Mouse (Mus musculus) stomach, embryonic 14.5 days (tissue): ENCODE results near the gene Palmd. TPM values are rescaled to one million over a fixed set of nuclear protein-coding genes. Genes with fewer than 3 reads are reported as not detected.

Experiments
- ATAC-seq: fragments of 200-750 bp; cut with Nextera tagmentation; 2 replicates; pipeline ENCODE4 v1.8.0; 2017; ENCODE audit warnings: low read depth, moderate TSS enrichment; ENCODE audit not compliant: insufficient number of reproducible peaks, insufficient read depth, low FRiP score
- H3K27ac ChIP-seq: fragments of 300-500 bp; sonication (generic); 2 replicates; pipeline ENCODE4 v1.5.1; 2014; ENCODE audit warnings: mild to moderate bottlenecking, low read length, moderate library complexity, mixed read lengths
- H3K27me3 ChIP-seq: fragments of 300-500 bp; sonication (generic); 2 replicates; pipeline ENCODE4 v1.6.1; 2014; ENCODE audit warnings: low read length, control low read depth, mixed read lengths; ENCODE audit not compliant: control insufficient read depth, insufficient read depth
- H3K36me3 ChIP-seq: fragments of 300-500 bp; sonication (generic); 2 replicates; pipeline ENCODE4 v1.6.1; 2014; ENCODE audit warnings: mild to moderate bottlenecking, control low read depth, low read length, moderate library complexity, mixed read lengths; ENCODE audit not compliant: control insufficient read depth, insufficient read depth
- H3K4me1 ChIP-seq: fragments of 300-500 bp; sonication (generic); 2 replicates; pipeline ENCODE4 v1.6.1; 2014; ENCODE audit warnings: low read length, control low read depth, mixed read lengths; ENCODE audit not compliant: control insufficient read depth, insufficient read depth
- H3K4me2 ChIP-seq: fragments of 300-500 bp; sonication (generic); replicated peaks from 2 replicates; pipeline ENCODE4 v1.6.1; 2014; ENCODE audit warnings: low read depth, low read length, control low read depth
- H3K4me3 ChIP-seq: fragments of 300-500 bp; sonication (generic); 2 replicates; pipeline ENCODE4 v1.5.1; 2014; ENCODE audit warnings: low read depth, low read length, control low read depth
- H3K9ac ChIP-seq: fragments of 300-500 bp; sonication (generic); replicated peaks from 2 replicates; pipeline ENCODE4 v1.6.1; 2014; ENCODE audit warnings: low read depth, mild to moderate bottlenecking, control low read depth, low read length, moderate library complexity, mixed read lengths
- H3K9me3 ChIP-seq: fragments of 300-500 bp; sonication (generic); 2 replicates; pipeline ENCODE4 v1.6.1; 2016; ENCODE audit warnings: low read depth, low read length, control low read depth; ENCODE audit not compliant: control insufficient read depth
- WGBS: fragments of 180-500 bp; shearing (Covaris S2); extraction: QIAGEN DNeasy Blood & Tissue Kit; methylation state at CpG from one replicate; pipeline ENCODE4 v1.1.7; 2014; 5-methylcytosine and 5-hydroxymethylcytosine counted together
- polyA plus RNA-seq: library from polyadenylated mRNA; unstranded; fragments of >200 nt; fragmentation: Nextera tagmentation; extraction: Ambion mirVana; gene quantifications from 2 replicates; pipeline ENCODE4 v1.2.1, GENCODE M21; 2014

The Palmd gene
- polyA plus RNA-seq, 1 experiment from 2014 or later: 5.7 TPM

DNA sequence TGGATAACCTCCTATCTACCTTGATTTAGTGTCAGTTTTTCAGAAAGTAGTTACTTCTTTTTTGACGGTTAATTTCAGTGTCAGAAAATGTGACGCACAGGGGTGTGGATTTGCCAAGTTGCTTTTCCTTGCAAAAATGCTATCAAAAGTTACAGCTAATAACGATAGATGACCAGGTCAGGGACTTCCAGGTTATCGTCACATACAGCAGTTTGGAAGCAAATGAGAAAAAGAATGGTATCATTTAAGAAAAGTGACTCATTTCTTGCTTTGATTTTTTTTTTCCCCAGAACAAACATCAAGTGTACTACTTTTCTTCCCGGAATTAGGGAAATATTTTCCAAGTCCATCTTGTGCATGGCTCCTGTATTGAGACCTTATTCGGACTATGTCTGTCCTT lies 1.4 kb downstream of the Palmd start:
- Histone ChIP-seq H3K4me2 (peak overlapping the region; percentile 20; the same call in 1 of the 2 replicates), H3K27ac (no peak overlapping the region), H3K36me3 (no peaks in the 10 kb centered on the region), H3K4me3 (no peak overlapping the region), H3K27me3 (no peaks in the 10 kb centered on the region), H3K4me1 (0 out of 2 replicates have a peak, but pooled peaks cover 6% of the 10 kb centered on the region), H3K9ac (no peak overlapping the region), H3K9me3 (no peaks in the 10 kb centered on the region)
- WGBS: 80% methylated on average over 6 of the region's 6 CpGs
- ATAC-seq: no peak

GRCm38 (mm10) chr3:116966800-116967199 lies 2.0 kb downstream of the Palmd start:
- no peak overlapping the region for H3K9ac ChIP-seq
- H3K4me3 ChIP-seq: no peak overlapping the region
- peak overlapping the region; percentile 20; the same call in 1 of the 2 replicates for H3K4me2 ChIP-seq
- 0 out of 2 replicates have a peak, but pooled peaks cover 6% of the 10 kb centered on the region for H3K4me1 ChIP-seq
- H3K27ac ChIP-seq: no peak overlapping the region
- no peaks in the 10 kb centered on the region for H3K27me3 ChIP-seq
- no peaks in the 10 kb centered on the region for H3K9me3 ChIP-seq
- 72% methylated on average over 6 of the region's 6 CpGs for WGBS
- ATAC-seq: no peak
- no peaks in the 10 kb centered on the region for H3K36me3 ChIP-seq

GRCm38 (mm10) chr3:116966225-116966624 lies 2.6 kb downstream of the Palmd start:
- Histone ChIP-seq H3K27ac (no peak overlapping the region), H3K36me3 (no peaks in the 10 kb centered on the region), H3K4me1 (0 out of 2 replicates have a peak, but pooled peaks cover 6% of the 10 kb centered on the region), H3K4me3 (no peak overlapping the region), H3K4me2 (no peak overlapping the region), H3K9ac (no peak overlapping the region), H3K9me3 (no peaks in the 10 kb centered on the region), H3K27me3 (no peaks in the 10 kb centered on the region)
- ATAC-seq: peak; percentile 80; the same call in 1 of the 2 replicates
- 23% methylated on average over 4 of the region's 4 CpGs for WGBS

DNA sequence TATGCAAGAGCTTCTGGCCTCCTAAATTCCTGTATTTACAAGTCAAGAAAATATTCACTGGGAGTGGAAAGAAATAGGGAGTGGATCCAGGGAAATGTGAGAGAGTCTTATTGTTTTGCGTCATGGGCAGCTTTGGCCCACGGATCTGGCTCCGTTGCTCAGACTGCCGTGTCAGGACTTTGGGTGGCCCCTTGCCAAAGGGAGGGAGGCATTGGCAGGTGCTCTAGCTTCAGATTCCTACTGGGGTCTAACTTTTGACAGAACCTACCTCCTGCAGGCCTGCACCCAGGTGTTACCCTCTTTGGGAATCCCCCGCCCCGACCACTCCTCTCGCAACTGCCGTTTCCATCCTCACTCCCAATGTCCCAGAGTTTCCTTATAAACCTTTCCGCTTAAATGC lies 4.4 kb downstream of the Palmd start:
- ATAC-seq: no peak
- Histone ChIP-seq H3K9me3 (no peaks in the 10 kb centered on the region), H3K4me2 (no peak overlapping the region), H3K27me3 (no peaks in the 10 kb centered on the region), H3K4me1 (0 out of 2 replicates have a peak, but pooled peaks cover 6% of the 10 kb centered on the region), H3K9ac (no peak overlapping the region), H3K27ac (no peak overlapping the region), H3K4me3 (no peak overlapping the region), H3K36me3 (no peaks in the 10 kb centered on the region)
- WGBS: 89% methylated on average over 9 of the region's 9 CpGs

DNA sequence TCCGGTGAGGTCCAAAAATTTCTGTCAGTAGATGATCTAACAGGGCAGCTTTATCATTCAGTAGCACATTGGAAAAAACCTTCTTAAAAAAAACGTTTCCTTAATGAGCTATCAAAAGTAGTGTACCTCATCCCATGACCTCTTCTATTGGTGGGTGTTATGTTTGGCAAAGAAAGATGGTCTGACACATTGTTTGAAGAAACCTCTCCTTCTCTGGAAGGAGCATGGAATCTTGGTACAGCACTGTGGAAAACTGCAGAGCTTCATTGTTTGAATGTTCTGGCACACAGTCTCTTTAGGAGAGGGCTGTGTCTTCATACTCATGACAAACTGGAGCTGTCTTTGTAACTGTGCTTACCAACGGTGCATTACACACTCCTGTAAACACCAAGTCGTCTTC lies 5.6 kb downstream of the Palmd start:
- Histone ChIP-seq H3K4me3 (no peak overlapping the region), H3K9me3 (no peaks in the 10 kb centered on the region), H3K4me2 (no peak overlapping the region), H3K27me3 (no peaks in the 10 kb centered on the region), H3K27ac (no peak overlapping the region), H3K36me3 (no peaks in the 10 kb centered on the region), H3K4me1 (0 out of 2 replicates have a peak, but pooled peaks cover 2% of the 10 kb centered on the region), H3K9ac (no peak overlapping the region)
- no peak for ATAC-seq
- WGBS: 59% methylated on average over 4 of the region's 4 CpGs

DNA sequence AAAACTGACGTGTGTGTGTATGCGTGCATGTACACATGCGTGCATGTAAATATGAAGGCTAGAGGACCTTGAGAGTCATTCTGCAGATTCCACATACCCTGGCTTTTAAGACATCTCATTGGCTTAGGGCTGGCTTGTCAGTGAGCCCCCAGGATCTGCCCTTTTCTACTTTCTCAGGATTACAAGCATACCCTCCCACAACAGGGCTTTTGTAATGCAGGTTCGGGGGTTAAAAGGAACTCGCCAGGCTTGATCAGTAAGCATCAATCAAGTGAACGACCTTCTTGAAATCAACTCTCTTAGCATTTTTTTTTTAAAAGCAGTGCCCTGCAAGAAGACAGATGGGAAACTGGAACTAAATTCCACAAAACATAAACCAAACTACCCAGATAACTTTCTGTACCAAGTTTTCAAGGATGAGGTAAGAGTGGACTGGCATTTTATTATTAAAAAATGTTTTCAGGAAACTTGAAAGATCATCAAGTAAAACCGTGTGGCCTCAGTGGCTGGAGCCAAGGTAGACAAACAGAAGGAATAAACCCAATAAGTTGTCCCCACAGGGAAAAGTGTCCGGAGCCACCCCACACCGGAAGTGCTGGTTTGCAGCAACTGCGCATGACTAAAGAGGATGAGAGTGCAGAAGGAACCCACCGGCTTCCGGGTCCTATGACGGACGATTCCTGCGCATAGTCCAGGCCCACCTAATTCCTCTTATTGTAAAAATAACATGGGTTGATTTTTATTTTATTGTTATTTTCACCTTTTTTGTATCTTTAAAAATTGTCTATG lies 7.2 kb downstream of the Palmd start:
- Histone ChIP-seq H3K4me2 (no peak overlapping the region), H3K36me3 (no peaks in the 10 kb centered on the region), H3K4me1 (no peaks in the 10 kb centered on the region), H3K4me3 (no peak overlapping the region), H3K9me3 (no peaks in the 10 kb centered on the region), H3K27ac (no peak overlapping the region), H3K27me3 (no peaks in the 10 kb centered on the region), H3K9ac (no peak overlapping the region)
- ATAC-seq: no peak
- WGBS: 71% methylated on average over 15 of the region's 15 CpGs

- H3K4me1 ChIP-seq: no peaks in the 10 kb centered on the region
- no peak overlapping the region for H3K9ac ChIP-seq
- no peak for ATAC-seq
- H3K4me2 ChIP-seq: no peak overlapping the region
- no peak overlapping the region for H3K27ac ChIP-seq
- no peaks in the 10 kb centered on the region for H3K27me3 ChIP-seq
- 76% methylated on average over 2 of the region's 2 CpGs for WGBS
- no peaks in the 10 kb centered on the region for H3K9me3 ChIP-seq
- no peaks in the 10 kb centered on the region for H3K36me3 ChIP-seq
- H3K4me3 ChIP-seq: no peak overlapping the region
These were observed 8.4 kb downstream of the Palmd start for GRCm38 (mm10) chr3:116960414-116960813.

DNA sequence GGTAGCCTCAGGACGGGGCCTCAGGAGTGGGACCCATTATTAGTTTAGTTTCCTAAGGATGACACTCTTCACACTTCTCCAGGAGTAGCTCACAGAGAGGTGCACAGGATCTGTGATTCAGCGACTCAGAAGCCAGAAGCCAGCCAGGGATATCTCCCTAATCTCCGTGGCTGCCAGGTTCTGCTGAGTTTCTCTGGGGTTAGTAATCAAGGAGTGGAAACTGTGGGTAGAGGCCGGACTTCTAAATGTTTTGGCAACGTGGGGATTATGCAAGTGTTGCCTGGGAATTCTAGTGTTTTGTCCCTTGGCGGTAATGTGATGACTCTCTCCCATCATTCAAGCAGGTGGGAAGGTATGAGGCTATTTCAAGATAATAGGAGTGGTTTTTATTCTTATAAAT lies 13.7 kb downstream of the Palmd start:
- Histone ChIP-seq H3K9me3 (no peaks in the 10 kb centered on the region), H3K4me1 (no peaks in the 10 kb centered on the region), H3K27ac (no peak overlapping the region), H3K27me3 (no peaks in the 10 kb centered on the region), H3K4me2 (no peak overlapping the region), H3K36me3 (no peaks in the 10 kb centered on the region), H3K4me3 (no peak overlapping the region), H3K9ac (no peak overlapping the region)
- ATAC-seq: no peak
- 70% methylated on average over 6 of the region's 6 CpGs for whole genome bisulfite sequencing
